ENCODE assay signal across 26 mouse cellular contexts in genomic region chr1:106595286-106595885, GRCm38 (mm10).
A peak's percentile ranks its signal among the peaks of the same experiment; 100 is the strongest.
DNase-seq lines count a peak whose midpoint lies in the region; ATAC-seq and TF ChIP-seq lines count a peak whose summit lies in the region.
"Had no signal": no experiment of that assay in that cellular context is flagged by ENCODE, and none has a peak within 500 bp of the region (broad histone marks: within the 10 kb centered on the region; RNA-seq: fewer than 3 reads in every experiment).

No protein-coding gene starts in this region.

- DNase-seq in forebrain, postnatal 0 days: no peak
- DNase-seq in hindbrain, postnatal 0 days (ENCODE audit: low spot score): peak; percentile 50
- DNase-seq in naive thymus-derived CD4-positive, alpha-beta T cell, adult 2 months (ENCODE audit: low read depth): peak; percentile 53
- no peak for DNase-seq in layer of hippocampus, postnatal 36 days
- no peak for DNase-seq in layer of hippocampus, adult 11-12 months (ENCODE audit: low spot score)
- DNase-seq: adrenal gland, postnatal 25 days; cerebellum, adult 18-20 months; heart, postnatal 10 days; kidney, adult 18-20 months; kidney, postnatal 4 days; lung, embryonic 14.5 days; lung, postnatal 14 days; right cerebral cortex, postnatal 25 days; thymus, adult 18-20 months had no signal

- no peak overlapping the region for H3K27ac ChIP-seq in forebrain, embryonic 13.5 days
- H3K27ac ChIP-seq in forebrain, postnatal 0 days (ENCODE audit: low read depth, low read length): no peak overlapping the region
- H3K27ac ChIP-seq in hindbrain, postnatal 0 days: peak overlapping the region; percentile 36; the same call in 1 of the 2 replicates
- H3K27ac ChIP-seq in hindbrain, embryonic 12.5 days: no peak overlapping the region
- H3K27ac ChIP-seq: forebrain, embryonic 12.5 days; heart, embryonic 13.5 days; hindbrain, embryonic 10.5 days; kidney, postnatal 0 days; limb, embryonic 12.5 days; liver, embryonic 15.5 days; midbrain, embryonic 10.5 days had no signal

- no peak overlapping the region for H3K4me3 ChIP-seq in forebrain, embryonic 13.5 days
- no peak overlapping the region for H3K4me3 ChIP-seq in forebrain, postnatal 0 days (ENCODE audit: low read depth, low read length)
- H3K4me3 ChIP-seq in hindbrain, postnatal 0 days (ENCODE audit: low read length): no peak overlapping the region
- no peak overlapping the region for H3K4me3 ChIP-seq in hindbrain, embryonic 12.5 days
- H3K4me3 ChIP-seq: erythroblast, embryonic 14.5 days; forebrain, embryonic 12.5 days; heart, embryonic 13.5 days; hindbrain, embryonic 10.5 days; limb, embryonic 12.5 days; liver, embryonic 15.5 days; midbrain, embryonic 10.5 days; myocyte had no signal

- ATAC-seq in forebrain, embryonic 13.5 days: 0 out of 2 replicates have a peak, but pooled peaks have one; percentile 19
- no peak for ATAC-seq in forebrain, postnatal 0 days
- ATAC-seq in hindbrain, postnatal 0 days: no peak
- ATAC-seq in hindbrain, embryonic 12.5 days (ENCODE audit: low FRiP score): no peak
- peak; percentile 44 for ATAC-seq in CD4-positive, CD25-positive, alpha-beta regulatory T cell, adult 4 months

- no peaks in the 10 kb centered on the region for H3K36me3 ChIP-seq in forebrain, embryonic 13.5 days (ENCODE audit: poor library complexity, severe bottlenecking)
- H3K36me3 ChIP-seq in forebrain, postnatal 0 days (ENCODE audit: insufficient read depth): no peaks in the 10 kb centered on the region
- H3K36me3 ChIP-seq in hindbrain, postnatal 0 days (ENCODE audit: insufficient read depth, low read length): no peaks in the 10 kb centered on the region
- H3K36me3 ChIP-seq in hindbrain, embryonic 12.5 days: no peaks in the 10 kb centered on the region
- H3K36me3 ChIP-seq: forebrain, embryonic 12.5 days; heart, embryonic 13.5 days; hindbrain, embryonic 10.5 days; limb, embryonic 12.5 days; liver, embryonic 15.5 days; midbrain, embryonic 10.5 days had no signal

- TF ChIP-seq CTCF in forebrain, postnatal 0 days (IDR thresholded peaks at IDR 0.05; ENCODE audit: low read depth): no peak
- no peak for TF ChIP-seq CTCF in hindbrain, postnatal 0 days (IDR thresholded peaks at IDR 0.05; ENCODE audit: low read depth)

- H3K4me1 ChIP-seq in forebrain, embryonic 13.5 days: peaks cover 5% of the 10 kb centered on the region
- no peaks in the 10 kb centered on the region for H3K4me1 ChIP-seq in forebrain, postnatal 0 days (ENCODE audit: insufficient read depth)
- 0 out of 2 replicates have a peak, but pooled peaks cover 3% of the 10 kb centered on the region for H3K4me1 ChIP-seq in hindbrain, postnatal 0 days (ENCODE audit: insufficient read depth, low read length)
- no peaks in the 10 kb centered on the region for H3K4me1 ChIP-seq in hindbrain, embryonic 12.5 days
- H3K4me1 ChIP-seq: forebrain, embryonic 12.5 days; liver, embryonic 15.5 days had no signal

- no peaks in the 10 kb centered on the region for H3K27me3 ChIP-seq in forebrain, embryonic 13.5 days
- no peaks in the 10 kb centered on the region for H3K27me3 ChIP-seq in forebrain, postnatal 0 days (ENCODE audit: insufficient read depth, low read length)
- H3K27me3 ChIP-seq in hindbrain, postnatal 0 days (ENCODE audit: insufficient read depth, low read length): no peaks in the 10 kb centered on the region
- H3K27me3 ChIP-seq in hindbrain, embryonic 12.5 days: no peaks in the 10 kb centered on the region
- H3K27me3 ChIP-seq: forebrain, embryonic 12.5 days; heart, embryonic 13.5 days; limb, embryonic 12.5 days; liver, embryonic 15.5 days had no signal

- no peak overlapping the region for H3K4me2 ChIP-seq in forebrain, embryonic 13.5 days
- no peak overlapping the region for H3K4me2 ChIP-seq in forebrain, postnatal 0 days (ENCODE audit: low read depth)
- H3K4me2 ChIP-seq in hindbrain, postnatal 0 days (ENCODE audit: low read depth, low read length): no peak overlapping the region
- H3K4me2 ChIP-seq in hindbrain, embryonic 12.5 days (replicated peaks): no peak overlapping the region
- H3K4me2 ChIP-seq: forebrain, embryonic 12.5 days; heart, embryonic 13.5 days; limb, embryonic 12.5 days; liver, embryonic 15.5 days; lung, embryonic 14.5 days had no signal

- no peak overlapping the region for H3K9ac ChIP-seq in forebrain, embryonic 13.5 days
- no peak overlapping the region for H3K9ac ChIP-seq in forebrain, postnatal 0 days
- no peak overlapping the region for H3K9ac ChIP-seq in hindbrain, postnatal 0 days (replicated peaks; ENCODE audit: low read length)
- no peak overlapping the region for H3K9ac ChIP-seq in hindbrain, embryonic 12.5 days
- H3K9ac ChIP-seq: forebrain, embryonic 12.5 days; heart, embryonic 13.5 days; limb, embryonic 12.5 days; liver, embryonic 15.5 days; lung, embryonic 14.5 days had no signal

- H3K9me3 ChIP-seq in forebrain, embryonic 13.5 days (replicated peaks): no peaks in the 10 kb centered on the region
- no peaks in the 10 kb centered on the region for H3K9me3 ChIP-seq in forebrain, postnatal 0 days (ENCODE audit: low read length)
- no peaks in the 10 kb centered on the region for H3K9me3 ChIP-seq in hindbrain, postnatal 0 days (ENCODE audit: low read length)
- no peaks in the 10 kb centered on the region for H3K9me3 ChIP-seq in hindbrain, embryonic 12.5 days (replicated peaks)
- H3K9me3 ChIP-seq: forebrain, embryonic 12.5 days; heart, embryonic 13.5 days; hindbrain, embryonic 10.5 days; limb, embryonic 12.5 days; liver, embryonic 15.5 days; midbrain, embryonic 10.5 days had no signal

- WGBS in forebrain, embryonic 13.5 days: 47% methylated on average over 6 of the region's 6 CpGs
- 33% methylated on average over 6 of the region's 6 CpGs for WGBS in forebrain, postnatal 0 days
- 55% methylated on average over 6 of the region's 6 CpGs for WGBS in hindbrain, postnatal 0 days
- 86% methylated on average over 6 of the region's 6 CpGs for WGBS in hindbrain, embryonic 12.5 days

Comparison
In these comparisons a context has a peak if more than half of its experiments do, and no peak if none do; other contexts are left out.
1. ATAC-seq: peak in forebrain, embryonic 13.5 days (single experiment) and CD4-positive, CD25-positive, alpha-beta regulatory T cell, adult 4 months (single experiment); none in forebrain, postnatal 0 days (single experiment), hindbrain, postnatal 0 days (single experiment) and hindbrain, embryonic 12.5 days (single experiment).
2. DNase-seq: peak in hindbrain, postnatal 0 days (single experiment) and naive thymus-derived CD4-positive, alpha-beta T cell, adult 2 months (single experiment); none in forebrain, postnatal 0 days (single experiment), layer of hippocampus, postnatal 36 days (0 of 2) and layer of hippocampus, adult 11-12 months (single experiment).